Mouse (Mus musculus): Measurements from ENCODE around the gene Tmem9. TPM values are rescaled to one million over a fixed set of nuclear protein-coding genes. Genes with fewer than 3 reads are reported as not detected.
A peak's percentile ranks its signal among the peaks of the same experiment; 100 is the strongest.

The Tmem9 gene
- total and polyA plus RNA-seq, 3 experiments, result 11.1 to 28.6 (median 13.1) TPM

DNA sequence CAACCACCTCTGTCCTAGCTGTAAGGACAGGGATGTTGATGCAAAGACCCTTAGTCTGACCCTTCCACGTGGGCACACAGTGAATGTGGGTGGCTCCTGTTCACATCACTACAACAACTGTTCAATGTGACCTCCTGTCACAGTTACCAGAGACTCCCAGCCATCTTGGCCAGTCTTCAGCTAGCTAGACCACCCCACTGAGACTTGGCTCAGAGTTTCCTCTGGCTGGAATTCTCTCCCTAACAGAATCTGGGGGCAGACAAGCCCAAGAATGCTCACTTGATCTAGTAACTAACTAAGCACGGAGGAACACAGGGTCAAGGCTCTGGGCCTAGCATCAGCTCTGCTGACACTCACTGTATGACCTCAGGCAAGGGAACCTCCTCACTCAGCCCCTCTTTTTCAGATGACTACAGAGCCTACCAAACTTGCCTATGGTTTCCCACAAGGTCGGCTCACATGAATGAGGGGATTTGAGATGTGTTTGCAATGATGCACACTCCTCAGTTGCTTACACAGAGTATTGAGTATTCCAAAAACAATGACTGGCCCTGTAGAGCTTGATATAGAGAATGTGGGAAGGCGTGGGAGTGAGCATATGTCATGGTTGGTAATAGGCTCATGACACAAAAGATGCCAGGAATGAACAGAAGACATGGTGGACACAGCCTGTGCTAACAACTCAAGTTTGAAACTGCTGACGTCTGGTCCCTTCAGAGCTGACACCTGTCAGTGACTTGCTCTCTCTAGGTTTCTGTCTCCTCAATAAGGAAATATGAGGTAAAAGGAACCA, 31.0 kb downstream of the Tmem9 start:
- Histone ChIP-seq H3K4me1 (ENCODE audit: control insufficient read depth, insufficient read depth, low read length) (no peaks in the 10 kb centered on the region), H3K4me3 (no peak overlapping the region), H3K36me3 (ENCODE audit: control insufficient read depth, insufficient read depth, low read length) (no peaks in the 10 kb centered on the region), H3K27me3 (ENCODE audit: control insufficient read depth, insufficient read depth, low read length) (no peaks in the 10 kb centered on the region), H3K27ac (no peak overlapping the region), H3K9ac (ENCODE audit: low read depth, low read length) (no peak overlapping the region), H3K79me2 (replicated peaks; ENCODE audit: control insufficient read depth, insufficient read depth, low read length) (no peaks in the 10 kb centered on the region)
- DNase-seq, result no peak
- intact Hi-C loops (cut with DNase I), result no loop called here
- 76% methylated on average over 5 of the region's 5 CpGs for WGBS
- TF ChIP-seq CTCF (IDR thresholded peaks at IDR 0.05), result no peak
- TF ChIP-seq POLR2A (IDR thresholded peaks at IDR 0.05; ENCODE audit: insufficient read depth, low read depth, low read length), result no peak
- no peak for TF ChIP-seq EP300 (IDR thresholded peaks at IDR 0.05; ENCODE audit: insufficient read depth, low read depth, low read length)

- no peak for DNase-seq
- Histone ChIP-seq H3K4me3 (no peak overlapping the region), H3K9ac (ENCODE audit: low read depth, low read length) (no peak overlapping the region), H3K27me3 (ENCODE audit: control insufficient read depth, insufficient read depth, low read length) (no peaks in the 10 kb centered on the region; the same call in 1 of the 2 replicates), H3K79me2 (replicated peaks; ENCODE audit: control insufficient read depth, insufficient read depth, low read length) (no peaks in the 10 kb centered on the region), H3K36me3 (ENCODE audit: control insufficient read depth, insufficient read depth, low read length) (no peaks in the 10 kb centered on the region), H3K4me1 (ENCODE audit: control insufficient read depth, insufficient read depth, low read length) (no peaks in the 10 kb centered on the region), H3K27ac (no peak overlapping the region)
- TF ChIP-seq EP300 (IDR thresholded peaks at IDR 0.05; ENCODE audit: insufficient read depth, low read depth, low read length) (no peak), CTCF (IDR thresholded peaks at IDR 0.05) (no peak), POLR2A (IDR thresholded peaks at IDR 0.05; ENCODE audit: insufficient read depth, low read depth, low read length) (no peak)
- intact Hi-C loops (cut with DNase I), result no loop called here
- 22% methylated on average over 11 of the region's 11 CpGs for WGBS
These were observed 32.5 kb downstream of the Tmem9 start for GRCm38 (mm10) chr1:136040452-136040851.

DNA sequence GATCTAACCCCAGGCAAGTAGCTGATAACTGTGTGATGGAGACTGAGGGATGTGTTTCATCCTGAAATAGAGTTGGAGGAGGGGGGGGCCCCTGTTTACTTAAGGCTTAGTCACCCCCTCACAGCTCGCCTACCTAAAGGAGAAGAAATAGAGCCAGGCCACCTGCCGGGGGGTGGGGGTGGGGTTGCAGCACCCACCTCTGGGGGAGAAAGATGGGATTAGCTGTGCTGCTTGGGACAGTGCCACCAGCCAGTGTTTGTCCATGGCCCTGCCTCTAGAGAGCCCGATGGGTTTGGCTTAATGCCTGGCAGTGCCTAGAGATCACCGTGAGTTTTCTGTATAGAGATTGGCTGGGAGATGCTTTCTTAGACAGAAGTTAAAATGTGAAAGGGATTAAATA, 32.9 kb downstream of the Tmem9 start:
- H3K4me1 ChIP-seq (ENCODE audit: control insufficient read depth, insufficient read depth, low read length), result no peaks in the 10 kb centered on the region
- intact Hi-C loops (cut with DNase I), result no loop called here
- no peaks in the 10 kb centered on the region; the same call in 1 of the 2 replicates for H3K27me3 ChIP-seq (ENCODE audit: control insufficient read depth, insufficient read depth, low read length)
- TF ChIP-seq CTCF (IDR thresholded peaks at IDR 0.05), result no peak
- TF ChIP-seq POLR2A (IDR thresholded peaks at IDR 0.05; ENCODE audit: insufficient read depth, low read depth, low read length), result no peak
- no peak for TF ChIP-seq EP300 (IDR thresholded peaks at IDR 0.05; ENCODE audit: insufficient read depth, low read depth, low read length)
- H3K79me2 ChIP-seq (replicated peaks; ENCODE audit: control insufficient read depth, insufficient read depth, low read length), result no peaks in the 10 kb centered on the region
- no peaks in the 10 kb centered on the region for H3K36me3 ChIP-seq (ENCODE audit: control insufficient read depth, insufficient read depth, low read length)
- H3K27ac ChIP-seq, result no peak overlapping the region
- DNase-seq, result no peak
- no peak overlapping the region for H3K9ac ChIP-seq (ENCODE audit: low read depth, low read length)
- 16% methylated on average over 4 of the region's 4 CpGs for WGBS
- H3K4me3 ChIP-seq, result no peak overlapping the region

DNA sequence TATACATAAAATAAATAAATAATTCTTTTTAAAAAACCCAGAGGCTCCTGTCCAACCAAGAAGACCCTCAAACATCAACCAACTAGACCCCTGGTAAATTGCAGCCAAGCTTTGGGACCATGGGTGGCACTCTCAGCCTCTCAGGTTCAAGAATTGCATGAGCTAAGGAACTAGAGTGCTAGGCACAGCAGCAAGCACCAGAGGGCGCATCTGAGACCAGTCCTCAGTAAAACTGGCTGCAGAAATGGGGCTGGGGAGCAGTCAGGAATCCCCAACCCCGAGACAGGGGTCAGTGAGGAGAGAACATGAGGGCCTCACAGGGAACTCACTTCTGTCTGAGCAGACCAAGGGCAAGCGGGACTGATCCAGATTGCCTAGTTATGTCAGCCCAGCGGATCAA, 37.8 kb downstream of the Tmem9 start:
- WGBS, result 11% methylated on average over 4 of the region's 4 CpGs
- peak; percentile 22 to 54 for DNase-seq
- intact Hi-C loops (cut with DNase I), result loop anchor here (5.0 kb wide), 1 partner anchor 122 kb away; no protein-coding TSS in a partner anchor
- Histone ChIP-seq H3K36me3 (ENCODE audit: control insufficient read depth, insufficient read depth, low read length) (no peaks in the 10 kb centered on the region), H3K9ac (ENCODE audit: low read depth, low read length) (no peak overlapping the region), H3K4me3 (no peak overlapping the region), H3K27ac (no peak overlapping the region), H3K27me3 (ENCODE audit: control insufficient read depth, insufficient read depth, low read length) (peaks cover 2% of the 10 kb centered on the region), H3K4me1 (ENCODE audit: control insufficient read depth, insufficient read depth, low read length) (no peaks in the 10 kb centered on the region), H3K79me2 (replicated peaks; ENCODE audit: control insufficient read depth, insufficient read depth, low read length) (no peaks in the 10 kb centered on the region)
- TF ChIP-seq CTCF (IDR thresholded peaks at IDR 0.05) (peak; percentile 83), EP300 (IDR thresholded peaks at IDR 0.05; ENCODE audit: insufficient read depth, low read depth, low read length) (no peak)

DNA sequence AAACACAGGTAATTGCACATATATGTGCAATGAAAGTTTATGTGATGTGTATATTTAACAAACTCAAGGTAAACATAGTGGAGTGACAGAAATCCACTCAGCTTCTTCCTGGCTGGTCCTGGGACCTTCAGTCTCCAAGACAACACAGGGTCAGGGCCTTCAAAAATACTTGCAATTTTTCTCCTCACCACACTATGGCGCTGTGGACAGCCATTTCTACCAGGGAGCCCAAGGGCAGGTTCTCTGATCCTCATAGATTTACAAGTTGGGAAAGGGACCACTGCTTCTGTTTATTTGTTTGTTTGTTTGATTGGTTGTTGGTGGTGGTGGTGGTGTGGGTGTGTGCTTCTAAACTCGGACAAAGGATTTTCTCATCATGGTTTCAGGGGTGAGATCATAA, 39.5 kb downstream of the Tmem9 start:
- DNase-seq, result no peak
- H3K27ac ChIP-seq, result no peak overlapping the region
- TF ChIP-seq EP300 (IDR thresholded peaks at IDR 0.05; ENCODE audit: insufficient read depth, low read depth, low read length), result no peak
- TF ChIP-seq CTCF (IDR thresholded peaks at IDR 0.05), result peak; percentile 55
- H3K79me2 ChIP-seq (replicated peaks; ENCODE audit: control insufficient read depth, insufficient read depth, low read length), result no peaks in the 10 kb centered on the region
- H3K4me1 ChIP-seq (ENCODE audit: control insufficient read depth, insufficient read depth, low read length), result no peaks in the 10 kb centered on the region
- no peak overlapping the region for H3K4me3 ChIP-seq
- peaks cover 6% of the 10 kb centered on the region for H3K27me3 ChIP-seq (ENCODE audit: control insufficient read depth, insufficient read depth, low read length)
- intact Hi-C loops (cut with DNase I), result loop anchor here (5.0 kb wide), 1 partner anchor 120 kb away; no protein-coding TSS in a partner anchor
- no peak overlapping the region for H3K9ac ChIP-seq (ENCODE audit: low read depth, low read length)
- WGBS, result 12% methylated on average over 2 of the region's 2 CpGs
- H3K36me3 ChIP-seq (ENCODE audit: control insufficient read depth, insufficient read depth, low read length), result no peaks in the 10 kb centered on the region

- Histone ChIP-seq H3K27me3 (ENCODE audit: control insufficient read depth, insufficient read depth, low read length) (peaks cover 6% of the 10 kb centered on the region), H3K79me2 (replicated peaks; ENCODE audit: control insufficient read depth, insufficient read depth, low read length) (no peaks in the 10 kb centered on the region), H3K36me3 (ENCODE audit: control insufficient read depth, insufficient read depth, low read length) (no peaks in the 10 kb centered on the region), H3K9ac (ENCODE audit: low read depth, low read length) (no peak overlapping the region), H3K4me1 (ENCODE audit: control insufficient read depth, insufficient read depth, low read length) (no peaks in the 10 kb centered on the region), H3K27ac (no peak overlapping the region), H3K4me3 (no peak overlapping the region)
- DNase-seq, result no peak
- TF ChIP-seq POLR2A (IDR thresholded peaks at IDR 0.05; ENCODE audit: insufficient read depth, low read depth, low read length) (no peak), EP300 (IDR thresholded peaks at IDR 0.05; ENCODE audit: insufficient read depth, low read depth, low read length) (no peak), CTCF (IDR thresholded peaks at IDR 0.05) (no peak)
- 79% methylated on average over 9 of the region's 9 CpGs for WGBS
- intact Hi-C loops (cut with DNase I), result loop anchor here (5.0 kb wide), 1 partner anchor 119 kb away; no protein-coding TSS in a partner anchor
These were observed 39.9 kb downstream of the Tmem9 start for GRCm38 (mm10) chr1:136047894-136048293.

All from heart, adult 2 months (tissue).